9 mouse cellular contexts compared by ENCODE assay signal in genomic region chr10:93014059-93014795, GRCm38 (mm10).
DNase-seq lines count a peak whose midpoint lies in the region; ATAC-seq and TF ChIP-seq lines count a peak whose summit lies in the region.
"Had no signal": no experiment of that assay in that cellular context is flagged by ENCODE, and none has a peak within 500 bp of the region (broad histone marks: within the 10 kb centered on the region; RNA-seq: fewer than 3 reads in every experiment).

No protein-coding gene starts in this region.

- no peak for TF ChIP-seq POLR2A in ES-Bruce4 (IDR thresholded peaks at IDR 0.05; ENCODE audit: insufficient read depth, low read length)

- ATAC-seq in forebrain, postnatal 0 days, result peak; percentile 71; the same call in 1 of the 2 replicates

- H3K36me3 ChIP-seq in ES-Bruce4 (ENCODE audit: control insufficient read depth, insufficient read depth, low read length, poor library complexity, severe bottlenecking), result no peaks in the 10 kb centered on the region
- H3K36me3 ChIP-seq in forebrain, postnatal 0 days (ENCODE audit: insufficient read depth), result no peaks in the 10 kb centered on the region
- H3K36me3 ChIP-seq: lung, embryonic 15.5 days had no signal

- no peak overlapping the region for H3K4me3 ChIP-seq in ES-Bruce4 (ENCODE audit: low read depth, low read length)
- H3K4me3 ChIP-seq in forebrain, postnatal 0 days (ENCODE audit: low read depth, low read length), result no peak overlapping the region
- H3K4me3 ChIP-seq: lung, embryonic 15.5 days had no signal

- H3K27me3 ChIP-seq in ES-Bruce4 (ENCODE audit: control insufficient read depth, insufficient read depth, low read length, poor library complexity, severe bottlenecking), result no peaks in the 10 kb centered on the region
- 0 out of 2 replicates have a peak, but pooled peaks cover 7% of the 10 kb centered on the region for H3K27me3 ChIP-seq in forebrain, postnatal 0 days (ENCODE audit: insufficient read depth, low read length)
- H3K27me3 ChIP-seq: lung, embryonic 15.5 days had no signal

- intact Hi-C loops in heart, postnatal 25 days (cut with DNase I), result loop anchor here (2.0 to 10.0 kb wide), 5 partner anchors 182 to 1829 kb away; partner anchors contain the start of gene Tmpo

- no peaks in the 10 kb centered on the region for H3K4me1 ChIP-seq in ES-Bruce4 (ENCODE audit: control insufficient read depth, insufficient read depth, low read length)
- H3K4me1 ChIP-seq in forebrain, postnatal 0 days (ENCODE audit: insufficient read depth), result no peaks in the 10 kb centered on the region
- H3K4me1 ChIP-seq: lung, embryonic 15.5 days had no signal

- no peak overlapping the region for H3K9ac ChIP-seq in ES-Bruce4 (ENCODE audit: low read depth, poor library complexity, severe bottlenecking)
- H3K9ac ChIP-seq in forebrain, postnatal 0 days, result no peak overlapping the region
- H3K9ac ChIP-seq: lung, embryonic 15.5 days had no signal

- H3K4me2 ChIP-seq in forebrain, postnatal 0 days (ENCODE audit: low read depth), result no peak overlapping the region
- H3K4me2 ChIP-seq: lung, embryonic 15.5 days had no signal

- no peak overlapping the region for H3K27ac ChIP-seq in ES-Bruce4 (ENCODE audit: insufficient read depth, low read length)
- no peak overlapping the region for H3K27ac ChIP-seq in forebrain, postnatal 0 days (ENCODE audit: low read depth, low read length)
- H3K27ac ChIP-seq: lung, embryonic 15.5 days had no signal

- peak; percentile 20 for TF ChIP-seq CTCF in ES-Bruce4 (IDR thresholded peaks at IDR 0.05; ENCODE audit: low read depth, low read length)
- peak; percentile 92 for TF ChIP-seq CTCF in forebrain, postnatal 0 days (IDR thresholded peaks at IDR 0.05; ENCODE audit: low read depth)

- no peak for TF ChIP-seq EP300 in ES-Bruce4 (IDR thresholded peaks at IDR 0.05; ENCODE audit: insufficient read depth, low read depth, low read length)

- H3K9me3 ChIP-seq in ES-Bruce4 (replicated peaks; ENCODE audit: control insufficient read depth, insufficient read depth, low read length, poor library complexity, severe bottlenecking), result no peaks in the 10 kb centered on the region
- H3K9me3 ChIP-seq in forebrain, postnatal 0 days (ENCODE audit: low read length), result no peaks in the 10 kb centered on the region
- H3K9me3 ChIP-seq: lung, embryonic 15.5 days had no signal

- 15% methylated on average over 8 of the region's 8 CpGs for WGBS in forebrain, postnatal 0 days

- peak; percentile 32 to 74 for DNase-seq in heart, adult 18-20 months
- DNase-seq in heart, postnatal 25 days (ENCODE audit: low spot score), result no peak
- DNase-seq in c-Kit-positive CD71-positive TER-119-positive erythroid progenitor cells, embryonic 14.5 days (ENCODE audit: low spot score), result peak; percentile 53
- DNase-seq in forebrain, postnatal 0 days, result peak; percentile 91
- peak; percentile 78 for DNase-seq in layer of hippocampus, adult 11-12 months (ENCODE audit: low spot score)
- DNase-seq in lung, postnatal 25 days (ENCODE audit: low spot score), result peak; percentile 32
- DNase-seq in right cerebral cortex, postnatal 25 days, result peak; percentile 44
